Mouse (Mus musculus): ENCODE results near the gene Cd8a.

- TF ChIP-seq EP300 (IDR thresholded peaks at IDR 0.05; ENCODE audit: low read depth) (no peak), CTCF (IDR thresholded peaks at IDR 0.05; ENCODE audit: low read depth) (no peak)
Measured at GRCm38 (mm10) chr6:71425681-71426080, 52.5 kb downstream of the Cd8a start.
